Mouse (Mus musculus): Measurements from ENCODE around the gene Nlrp9a. TPM values are rescaled to one million over a fixed set of nuclear protein-coding genes. Genes with fewer than 3 reads are reported as not detected.
"Not testable (repeated sequence)": the region's sequence is repeated elsewhere in the genome, so short reads cannot be mapped to it uniquely, and the experiment has no call there.

Nlrp9a gene
- total RNA-seq (2021), result not detected

DNA sequence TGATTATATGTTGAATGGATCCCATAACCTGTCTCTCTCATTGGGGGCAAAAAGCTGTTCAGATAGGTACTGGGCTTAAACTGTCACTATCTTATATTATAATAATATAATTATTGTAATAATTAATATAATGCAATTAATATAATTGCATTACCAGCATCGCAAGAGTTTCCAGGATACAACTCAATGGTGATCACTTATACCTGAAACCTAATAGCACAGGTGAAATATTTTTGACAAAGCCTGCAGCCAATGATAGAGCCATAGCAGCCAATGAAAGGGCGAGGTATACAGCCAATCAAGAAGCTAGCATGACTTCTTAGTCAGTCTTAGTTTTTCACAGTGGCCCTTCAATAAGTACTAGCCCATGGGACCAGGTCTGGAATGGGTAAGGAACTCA lies at the start of gene Nlrp9a:
Gene Nlrp9a (plus strand): TSS at position 301 of the 400 bp plus-strand sequence.
- DNase-seq (ENCODE audit: extremely low spot score in 1 of 2, low spot score in 2 of 2); intact Hi-C loops (cut with DNase I): not testable (repeated sequence)

DNA sequence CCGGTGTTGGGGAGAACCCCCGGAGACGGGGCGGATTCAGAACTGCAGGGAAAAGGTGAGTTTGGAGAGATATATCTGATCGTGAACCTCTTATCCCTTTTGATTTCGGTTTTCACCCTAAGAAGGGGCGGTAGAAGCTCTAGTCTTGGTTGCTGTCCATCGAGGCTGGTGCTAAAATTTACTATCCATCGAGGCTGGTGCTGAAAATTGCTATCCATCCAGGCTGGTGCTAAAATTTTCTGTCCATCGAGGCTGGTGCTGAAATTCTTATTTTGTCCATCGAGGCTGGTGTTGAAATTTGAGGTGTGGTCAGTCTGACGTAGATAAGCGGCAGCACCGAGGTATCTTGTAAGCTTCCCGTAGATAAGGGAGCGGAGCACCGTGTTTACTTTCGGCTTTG lies 45.3 kb upstream of the Nlrp9a start:
- intact Hi-C loops (cut with DNase I); DNase-seq (ENCODE audit: extremely low spot score in 1 of 2, low spot score in 2 of 2): not testable (repeated sequence)

DNA sequence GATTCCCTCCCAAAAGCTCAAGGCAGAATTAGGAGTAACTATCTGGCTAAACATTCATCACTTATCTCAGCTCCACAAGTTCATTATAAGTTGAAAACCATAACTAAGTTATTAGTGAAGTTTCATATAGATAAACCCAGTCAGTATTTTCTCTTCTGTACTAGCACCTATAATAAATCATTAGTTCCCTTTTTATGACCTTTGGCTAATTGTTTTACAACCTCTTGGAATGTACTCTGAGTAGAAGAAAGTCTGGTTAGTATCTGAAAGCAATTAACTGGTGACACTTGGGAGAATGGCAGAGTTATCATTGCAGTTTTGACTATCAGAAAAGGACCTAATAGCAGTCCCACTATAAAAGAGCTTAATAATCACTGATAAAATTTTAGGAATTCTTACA lies 54.3 kb downstream of the Nlrp9a start:
- DNase-seq (ENCODE audit: extremely low spot score in 1 of 2, low spot score in 2 of 2), result no peak
- intact Hi-C loops (cut with DNase I), result no loop called here

DNA sequence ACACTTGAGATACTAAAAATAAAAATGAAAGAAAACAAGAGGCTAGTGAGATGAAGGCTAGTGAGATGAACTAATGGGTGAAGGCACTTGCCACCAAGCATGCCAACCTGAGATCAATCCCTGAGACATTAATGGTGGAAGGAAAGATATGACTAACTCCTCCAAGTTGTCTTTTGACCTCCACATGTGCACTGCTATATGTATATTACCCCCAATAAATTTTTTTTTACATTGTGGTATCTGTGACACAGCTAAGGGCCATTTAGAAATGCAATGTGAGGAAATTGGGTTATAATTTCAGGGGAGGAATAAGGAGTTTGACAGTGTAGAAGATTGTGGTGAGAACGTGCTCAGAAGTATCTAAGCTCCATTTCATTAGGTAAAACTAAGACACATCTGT lies 55.0 kb downstream of the Nlrp9a start:
- DNase-seq (ENCODE audit: extremely low spot score in 1 of 2, low spot score in 2 of 2), result no peak
- intact Hi-C loops (cut with DNase I), result no loop called here

DNA sequence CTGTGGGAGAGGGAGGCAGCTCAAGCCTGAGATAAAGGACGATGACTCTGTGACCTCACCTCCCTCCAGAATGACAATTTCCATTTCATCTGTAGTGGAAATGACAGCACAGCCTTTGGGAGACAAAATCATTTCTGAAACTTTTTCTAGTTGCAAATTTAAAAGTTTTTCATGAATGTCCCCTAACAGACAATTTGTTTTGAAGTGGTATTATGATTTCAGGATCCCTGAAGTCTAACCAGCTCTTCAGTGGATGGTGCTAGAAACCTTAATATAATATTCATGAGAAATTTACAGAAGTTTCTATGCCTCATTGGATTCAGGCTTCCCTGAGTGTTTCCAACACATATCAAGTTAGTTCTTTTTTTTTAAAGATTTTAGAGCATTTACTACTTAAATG lies 83.5 kb downstream of the Nlrp9a start, which contains the start of gene Vmn1r185:
Gene Vmn1r185 (minus strand): TSS at position 101 of the 400 bp plus-strand sequence.
- intact Hi-C loops (cut with DNase I); DNase-seq (ENCODE audit: extremely low spot score in 1 of 2, low spot score in 2 of 2): not testable (repeated sequence)

Small RNAs within 50 kb of the gene (microRNA-seq; reads per million reads assigned to microRNA genes)
- not detected for gene Gm25947

Other genes with a start within 250 kb of the Nlrp9a start
- not detected for gene Cyp2a4, start 227.9 kb upstream of the Nlrp9a start, total RNA-seq (2021)
- gene Nlrp9c, start 131.3 kb upstream of the Nlrp9a start, total RNA-seq (2021), result not detected
- not detected for gene Nlrp4a, start 99.9 kb upstream of the Nlrp9a start, total RNA-seq (2021)
- not detected for gene Vmn1r185, start 83.4 kb downstream of the Nlrp9a start, total RNA-seq (2021)
- gene Cyp2b23, start 151.4 kb downstream of the Nlrp9a start, total RNA-seq (2021), result not detected
- gene Cyp2b19, start 222.1 kb downstream of the Nlrp9a start, total RNA-seq (2021), result not detected

All from left cerebral cortex, postnatal 10 days (tissue).